Mouse (Mus musculus) neural tube, embryonic 12.5 days (tissue): ENCODE data around the gene Ppat. TPM values are rescaled to one million over a fixed set of nuclear protein-coding genes. Genes with fewer than 3 reads are reported as not detected.
A peak's percentile ranks its signal among the peaks of the same experiment; 100 is the strongest.
"Not testable (repeated sequence)": the region's sequence is repeated elsewhere in the genome, so short reads cannot be mapped to it uniquely, and the experiment has no call there.

Experiments
- ATAC-seq: fragments of 200-750 bp; cut with Nextera tagmentation; 2 replicates; pipeline ENCODE4 v1.8.0; 2017; ENCODE audit warnings: low read depth, mild to moderate bottlenecking, moderate TSS enrichment, moderate library complexity; ENCODE audit not compliant: low FRiP score
- H3K27ac ChIP-seq: fragments of 300-500 bp; sonication (generic); 2 replicates; pipeline ENCODE4 v1.5.1; 2016
- H3K27me3 ChIP-seq: fragments of 300-500 bp; sonication (generic); replicated peaks from 2 replicates; pipeline ENCODE4 v1.6.1; 2016; ENCODE audit warnings: mild to moderate bottlenecking
- H3K36me3 ChIP-seq: fragments of 300-500 bp; sonication (generic); 2 replicates; pipeline ENCODE4 v1.6.1; 2016; ENCODE audit warnings: mild to moderate bottlenecking
- H3K4me1 ChIP-seq: fragments of 300-500 bp; sonication (generic); 2 replicates; pipeline ENCODE4 v1.6.1; 2016
- H3K4me2 ChIP-seq: fragments of 300-500 bp; sonication (generic); replicated peaks from 2 replicates; pipeline ENCODE4 v1.6.1; 2016; ENCODE audit warnings: mild to moderate bottlenecking
- H3K4me3 ChIP-seq: fragments of 300-500 bp; sonication (generic); 2 replicates; pipeline ENCODE4 v1.5.1; 2016
- H3K9ac ChIP-seq: fragments of 300-500 bp; sonication (generic); 2 replicates; pipeline ENCODE4 v1.6.1; 2016; ENCODE audit warnings: mild to moderate bottlenecking
- H3K9me3 ChIP-seq: fragments of 300-500 bp; sonication (generic); 2 replicates; pipeline ENCODE4 v1.6.1; 2016; ENCODE audit warnings: mild to moderate bottlenecking
- WGBS: fragments of 180-500 bp; shearing (Covaris S2); methylation state at CpG from one replicate; pipeline ENCODE4 v1.1.7; 2016; 5-methylcytosine and 5-hydroxymethylcytosine counted together
- polyA plus RNA-seq: library from polyadenylated mRNA; unstranded; fragments of >200 nt; fragmentation: Nextera tagmentation; extraction: Ambion mirVana; gene quantifications from 2 replicates; pipeline ENCODE4 v1.2.1, GENCODE M21; 2016

Gene Ppat
- polyA plus RNA-seq, 1 experiment from 2014 or later: 23.1 TPM

DNA sequence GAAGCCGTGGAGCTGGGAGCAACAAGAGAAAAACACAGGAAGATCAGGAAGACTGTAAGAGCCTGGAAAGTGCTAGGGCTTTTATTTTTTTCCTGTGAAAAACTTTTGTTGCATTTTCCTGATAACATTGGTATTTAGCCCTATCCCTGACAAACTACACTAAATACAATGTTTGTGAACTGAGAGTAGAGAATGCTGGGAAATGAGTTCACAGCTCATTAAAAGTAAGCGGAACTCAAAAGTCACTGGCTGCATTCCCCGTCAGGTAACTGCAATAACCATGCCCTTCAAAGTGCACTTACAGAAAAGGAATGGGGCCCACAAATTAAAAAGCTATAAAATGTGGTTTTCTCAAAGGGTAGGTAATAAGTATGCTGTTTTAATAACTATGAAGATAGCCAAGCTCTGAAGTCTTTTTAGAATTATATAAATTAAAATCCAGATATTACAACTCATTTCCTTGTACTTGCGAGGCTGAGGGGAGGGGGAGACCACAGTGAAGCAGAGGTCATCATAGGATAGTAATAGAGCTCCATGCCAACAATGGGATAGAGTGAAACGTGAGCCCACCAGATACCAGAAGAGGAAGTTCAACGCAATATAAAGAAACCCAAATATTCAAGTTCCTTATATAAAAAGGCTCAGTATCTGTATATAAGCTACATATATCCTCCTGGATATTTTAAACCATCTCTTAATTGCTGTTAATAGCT, 6.3 kb downstream of the Ppat start:
- peaks cover 8% of the 10 kb centered on the region; the same call in 1 of the 2 replicates for H3K4me1 ChIP-seq
- H3K4me2 ChIP-seq: no peak overlapping the region
- no peaks in the 10 kb centered on the region for H3K9me3 ChIP-seq
- no peak overlapping the region for H3K27ac ChIP-seq
- no peaks in the 10 kb centered on the region for H3K27me3 ChIP-seq
- no peak overlapping the region for H3K4me3 ChIP-seq
- WGBS: 83% methylated on average over 6 of the region's 6 CpGs
- H3K9ac ChIP-seq: no peak overlapping the region
- H3K36me3 ChIP-seq: peaks cover 12% of the 10 kb centered on the region
- ATAC-seq: no peak

DNA sequence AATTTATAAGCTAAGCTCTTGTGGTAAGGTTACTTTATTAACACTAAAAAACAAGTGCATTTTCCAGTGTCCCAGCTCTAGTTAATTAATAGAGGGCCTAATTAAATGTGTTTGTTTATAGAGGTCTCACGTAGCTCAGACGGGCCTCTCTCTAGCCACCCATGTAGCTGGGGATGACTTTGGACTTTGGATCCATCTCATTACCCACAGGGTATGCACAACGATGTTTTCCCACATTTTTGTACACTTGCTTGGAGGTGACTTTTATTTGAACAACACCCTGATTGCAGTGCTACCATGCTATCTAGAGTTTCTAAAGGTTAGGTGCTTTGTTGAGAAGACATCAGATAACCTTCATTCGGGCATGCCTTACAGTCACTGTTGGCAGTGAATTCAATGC, 8.9 kb downstream of the Ppat start:
- no peaks in the 10 kb centered on the region for H3K4me1 ChIP-seq
- WGBS: 90% methylated on average over 4 of the region's 4 CpGs
- peaks cover 19% of the 10 kb centered on the region for H3K36me3 ChIP-seq
- H3K4me3 ChIP-seq: no peak overlapping the region
- H3K27ac ChIP-seq: no peak overlapping the region
- no peaks in the 10 kb centered on the region for H3K9me3 ChIP-seq
- no peak overlapping the region for H3K9ac ChIP-seq
- H3K4me2 ChIP-seq: no peak overlapping the region
- no peak for ATAC-seq
- H3K27me3 ChIP-seq: no peaks in the 10 kb centered on the region

GRCm38 (mm10) chr5:76941975-76942374, 9.4 kb downstream of the Ppat start:
- Histone ChIP-seq H3K27me3 (no peaks in the 10 kb centered on the region), H3K4me2 (no peak overlapping the region), H3K27ac (no peak overlapping the region), H3K9me3 (no peaks in the 10 kb centered on the region), H3K4me3 (no peak overlapping the region), H3K4me1 (no peaks in the 10 kb centered on the region), H3K36me3 (peaks cover 19% of the 10 kb centered on the region), H3K9ac (no peak overlapping the region)
- no peak for ATAC-seq
- 92% methylated on average over 4 of the region's 4 CpGs for WGBS

DNA sequence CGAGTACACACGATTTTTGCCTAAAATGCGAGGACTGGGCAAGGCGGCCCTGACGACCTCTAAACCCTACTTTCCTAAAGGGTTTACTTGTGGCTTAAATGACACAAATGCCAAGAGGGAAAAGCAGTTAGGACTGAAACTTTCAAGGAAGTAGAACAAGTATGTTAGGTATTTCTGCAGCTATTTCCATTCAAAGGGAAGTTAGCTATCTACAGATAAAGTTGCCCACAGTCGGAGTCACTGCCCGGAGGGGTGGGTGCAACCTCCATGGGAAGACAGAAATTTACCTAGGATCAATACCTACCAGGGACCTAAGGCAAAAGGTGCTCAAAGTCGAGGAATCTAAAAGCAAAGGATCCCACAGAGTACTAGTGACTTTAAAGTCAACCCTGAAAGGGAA, 11.7 kb downstream of the Ppat start:
- Histone ChIP-seq H3K4me1 (no peaks in the 10 kb centered on the region), H3K27ac (no peak overlapping the region), H3K36me3 (peaks cover 19% of the 10 kb centered on the region), H3K4me3 (no peak overlapping the region), H3K4me2 (no peak overlapping the region), H3K9ac (no peak overlapping the region), H3K9me3 (no peaks in the 10 kb centered on the region), H3K27me3 (no peaks in the 10 kb centered on the region)
- WGBS: 97% methylated on average over 8 of the region's 8 CpGs
- no peak for ATAC-seq

DNA sequence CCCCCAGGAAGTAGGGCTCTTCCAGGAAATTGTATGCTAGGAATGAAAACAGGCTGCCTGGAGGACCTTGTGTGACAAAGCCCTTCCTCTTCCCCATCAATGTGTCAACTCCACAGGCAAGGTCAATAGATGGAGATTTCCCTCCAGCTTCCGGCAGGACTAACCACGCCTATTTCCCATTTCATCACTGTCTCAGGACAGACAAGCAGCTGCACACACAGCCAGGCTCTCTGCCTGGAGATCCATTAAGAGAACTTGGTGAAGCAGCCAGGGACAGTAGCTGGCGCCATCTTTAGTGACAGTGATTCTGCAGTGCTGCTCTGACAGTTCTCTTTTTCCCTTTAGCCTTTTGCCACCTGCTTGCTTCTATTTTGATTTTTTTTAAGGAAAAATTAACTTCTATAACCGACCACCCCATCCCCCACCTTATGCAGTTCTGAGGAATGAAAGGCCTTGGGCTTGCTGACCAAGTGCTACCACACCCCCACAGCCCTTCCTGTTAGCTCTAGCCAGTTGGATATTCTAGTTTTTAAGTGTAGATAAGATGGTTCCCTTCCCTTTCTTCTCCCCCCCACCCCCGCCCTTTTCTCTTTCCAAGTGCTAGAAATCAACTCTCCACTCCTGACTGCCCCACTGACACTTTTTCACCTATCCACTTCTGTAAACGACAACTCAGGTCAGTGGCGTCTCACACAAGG, 22.0 kb downstream of the Ppat start:
- no peaks in the 10 kb centered on the region for H3K27me3 ChIP-seq
- H3K9me3 ChIP-seq: 0 out of 2 replicates have a peak, but pooled peaks cover 11% of the 10 kb centered on the region
- no peak overlapping the region for H3K4me3 ChIP-seq
- no peak for ATAC-seq
- H3K27ac ChIP-seq: no peak overlapping the region
- no peaks in the 10 kb centered on the region for H3K4me1 ChIP-seq
- H3K9ac ChIP-seq: no peak overlapping the region
- H3K4me2 ChIP-seq: no peak overlapping the region
- 73% methylated on average over 7 of the region's 7 CpGs for WGBS
- H3K36me3 ChIP-seq: peaks cover 33% of the 10 kb centered on the region

GRCm38 (mm10) chr5:76928124-76928832, 23.1 kb downstream of the Ppat start:
- Histone ChIP-seq H3K36me3 (peaks cover 33% of the 10 kb centered on the region), H3K4me3 (no peak overlapping the region), H3K27me3 (no peaks in the 10 kb centered on the region), H3K4me2 (no peak overlapping the region), H3K9me3 (0 out of 2 replicates have a peak, but pooled peaks cover 11% of the 10 kb centered on the region), H3K27ac (no peak overlapping the region), H3K9ac (no peak overlapping the region), H3K4me1 (no peaks in the 10 kb centered on the region)
- ATAC-seq: no peak
- 90% methylated on average over 16 of the region's 16 CpGs for WGBS

DNA sequence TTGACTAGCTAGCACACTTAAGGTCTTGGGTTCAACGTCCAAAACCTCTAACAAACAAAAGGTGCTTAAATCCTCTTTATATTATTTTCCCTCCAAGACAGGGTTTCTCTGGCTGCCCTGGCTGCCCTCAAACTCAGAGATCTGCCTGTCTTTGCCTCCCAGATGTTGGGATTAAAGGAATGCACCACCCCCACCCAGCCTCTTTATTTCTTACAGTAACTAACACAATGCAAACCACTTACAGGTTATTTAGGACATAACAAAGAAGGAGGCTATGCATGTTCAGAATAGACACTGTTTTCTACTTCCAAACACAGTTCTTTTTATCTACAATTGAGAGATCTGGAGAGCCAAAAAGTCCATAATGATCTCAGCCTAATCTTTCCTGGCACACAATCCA, 27.1 kb downstream of the Ppat start:
- WGBS: 91% methylated on average over 1 of the region's 1 CpGs
- H3K27me3 ChIP-seq: no peaks in the 10 kb centered on the region
- no peak for ATAC-seq
- H3K9me3 ChIP-seq: 0 out of 2 replicates have a peak, but pooled peaks cover 11% of the 10 kb centered on the region
- no peak overlapping the region for H3K27ac ChIP-seq
- peaks cover 52% of the 10 kb centered on the region for H3K36me3 ChIP-seq
- no peak overlapping the region for H3K4me2 ChIP-seq
- no peak overlapping the region for H3K9ac ChIP-seq
- H3K4me1 ChIP-seq: no peaks in the 10 kb centered on the region
- no peak overlapping the region for H3K4me3 ChIP-seq

DNA sequence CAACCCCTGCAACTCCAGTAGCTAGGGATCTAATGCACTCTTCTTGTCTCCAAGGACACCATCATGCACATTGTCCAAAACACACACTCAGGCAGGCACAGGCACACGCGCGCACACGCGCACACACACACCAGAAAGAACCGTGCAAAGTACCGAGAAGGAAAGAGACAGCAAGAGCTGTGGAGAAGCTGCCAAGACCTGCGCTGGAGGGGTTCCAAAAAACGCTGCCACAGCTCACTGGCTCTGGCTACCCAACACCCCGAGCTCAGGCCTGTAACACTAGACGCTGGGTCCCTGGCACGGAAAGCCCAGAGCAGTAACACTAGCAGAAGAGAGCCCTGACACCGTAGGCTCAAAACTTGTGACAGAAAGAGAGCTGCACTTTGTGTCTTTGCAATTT, 27.9 kb downstream of the Ppat start:
- Histone ChIP-seq H3K4me3 (no peak overlapping the region), H3K27me3 (no peaks in the 10 kb centered on the region), H3K36me3 (peaks cover 55% of the 10 kb centered on the region), H3K9me3 (0 out of 2 replicates have a peak, but pooled peaks cover 11% of the 10 kb centered on the region), H3K4me1 (no peaks in the 10 kb centered on the region), H3K4me2 (no peak overlapping the region), H3K27ac (no peak overlapping the region), H3K9ac (no peak overlapping the region)
- WGBS: 96% methylated on average over 13 of the region's 13 CpGs
- ATAC-seq: no peak

GRCm38 (mm10) chr5:76922833-76923232, 28.5 kb downstream of the Ppat start:
- H3K4me2 ChIP-seq: no peak overlapping the region
- H3K9ac ChIP-seq: no peak overlapping the region
- no peaks in the 10 kb centered on the region for H3K27me3 ChIP-seq
- ATAC-seq: no peak
- 0 out of 2 replicates have a peak, but pooled peaks cover 11% of the 10 kb centered on the region for H3K9me3 ChIP-seq
- WGBS: 76% methylated on average over 4 of the region's 4 CpGs
- no peaks in the 10 kb centered on the region for H3K4me1 ChIP-seq
- H3K4me3 ChIP-seq: no peak overlapping the region
- peaks cover 57% of the 10 kb centered on the region for H3K36me3 ChIP-seq
- H3K27ac ChIP-seq: no peak overlapping the region

DNA sequence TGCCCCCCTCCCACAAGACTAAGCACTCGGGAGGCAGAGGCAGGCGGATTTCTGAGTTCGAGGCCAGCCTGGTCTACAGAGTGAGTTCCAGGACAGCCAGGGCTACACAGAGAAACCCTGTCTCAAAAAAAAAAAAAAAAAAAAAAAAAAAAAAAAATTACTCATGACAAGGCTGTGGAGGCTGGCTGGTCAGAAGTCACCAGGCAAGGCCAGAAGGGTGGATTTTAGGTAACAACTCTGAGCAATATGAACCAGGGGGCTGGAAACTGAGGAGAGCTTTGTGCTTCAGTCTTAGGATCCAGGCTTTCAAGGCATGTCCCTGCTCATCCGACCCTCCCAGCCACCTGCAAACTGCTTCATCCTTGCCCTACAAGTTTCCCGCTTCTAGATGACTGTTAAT, 38.9 kb downstream of the Ppat start:
- not testable (repeated sequence) for H3K4me2 ChIP-seq, H3K4me3 ChIP-seq, H3K27ac ChIP-seq, H3K27me3 ChIP-seq, ATAC-seq, H3K9ac ChIP-seq, H3K9me3 ChIP-seq, H3K4me1 ChIP-seq
- 88% methylated on average over 5 of the region's 5 CpGs for WGBS
- H3K36me3 ChIP-seq: peaks cover 17% of the 10 kb centered on the region

GRCm38 (mm10) chr5:76910807-76911206, 40.6 kb downstream of the Ppat start:
- ATAC-seq: no peak
- Histone ChIP-seq H3K4me1 (peaks cover 3% of the 10 kb centered on the region; the same call in 1 of the 2 replicates), H3K9me3 (no peaks in the 10 kb centered on the region), H3K27ac (no peak overlapping the region), H3K27me3 (no peaks in the 10 kb centered on the region), H3K4me2 (no peak overlapping the region), H3K4me3 (no peak overlapping the region), H3K9ac (no peak overlapping the region), H3K36me3 (peaks cover 13% of the 10 kb centered on the region)
- 80% methylated on average over 3 of the region's 3 CpGs for WGBS

DNA sequence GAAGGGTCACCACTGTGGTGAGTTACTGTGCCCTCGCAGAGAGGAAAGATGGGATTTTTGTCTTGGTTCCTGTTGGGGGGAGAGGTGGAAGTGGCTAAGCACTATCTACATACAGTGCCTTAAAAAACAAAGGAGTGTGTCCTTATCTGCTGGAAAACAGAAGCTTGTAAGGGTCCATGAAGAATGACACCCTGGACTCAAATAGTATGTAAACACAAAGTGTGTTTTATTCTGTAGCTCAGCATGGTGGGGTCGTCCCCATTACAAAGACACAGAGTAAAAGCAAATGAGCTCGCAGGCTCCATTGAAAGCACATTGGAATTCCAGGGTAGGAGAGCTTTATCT, 45.3 kb downstream of the Ppat start:
- Histone ChIP-seq H3K4me3 (peak overlapping the region; percentile 53), H3K27me3 (no peaks in the 10 kb centered on the region), H3K27ac (no peak overlapping the region), H3K9ac (peak overlapping the region; percentile 63), H3K36me3 (no peaks in the 10 kb centered on the region), H3K4me1 (peaks cover 5% of the 10 kb centered on the region; the same call in 1 of the 2 replicates), H3K9me3 (no peaks in the 10 kb centered on the region), H3K4me2 (peak overlapping the region; percentile 73)
- ATAC-seq: no peak; the same call in 1 of the 2 replicates
- WGBS: 35% methylated on average over 3 of the region's 3 CpGs
